Mouse (Mus musculus): ENCODE measurements around the gene Fam131c.

Fam131c gene

GRCm38 (mm10) chr4:141359222-141359621 is 8.8 kb upstream of the Fam131c start:
- no peak for DNase-seq (ENCODE audit: low spot score)

- DNase-seq (ENCODE audit: low spot score), result no peak
Measured at GRCm38 (mm10) chr4:141360846-141361245, 7.2 kb upstream of the Fam131c start.

DNA sequence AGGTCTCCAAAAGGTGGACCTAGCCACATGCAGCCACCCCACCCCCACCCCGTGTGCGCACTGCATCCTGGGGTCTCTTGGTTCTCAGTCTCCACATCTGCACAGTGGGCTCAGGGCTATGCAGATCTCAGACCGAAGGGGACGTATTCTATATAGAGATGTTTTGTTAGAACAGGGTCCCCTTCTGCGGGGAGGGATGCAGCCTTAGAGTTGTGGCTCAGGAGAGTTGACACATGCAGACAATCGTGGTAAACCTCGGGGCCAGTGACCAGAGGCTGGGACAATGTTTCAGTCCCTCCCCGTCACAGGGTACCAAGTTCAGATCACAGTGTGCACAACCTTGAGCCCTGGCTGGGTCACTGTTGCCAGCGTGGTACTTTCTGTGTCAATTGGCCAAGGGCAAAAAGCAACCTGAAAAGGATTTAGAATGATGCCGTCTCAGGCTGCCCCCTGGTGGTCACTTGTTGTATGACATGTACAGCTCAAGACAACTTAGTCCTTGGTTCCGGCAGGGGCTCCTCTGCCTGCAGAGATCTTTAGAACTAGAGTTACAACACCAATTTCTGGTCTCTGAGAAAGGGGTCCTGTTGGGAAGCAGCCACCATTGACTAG is 5.0 kb upstream of the Fam131c start:
- DNase-seq (ENCODE audit: low spot score), result peak; percentile 54

- DNase-seq (ENCODE audit: low spot score), result no peak
Measured at GRCm38 (mm10) chr4:141365126-141365525, 2.9 kb upstream of the Fam131c start.

GRCm38 (mm10) chr4:141365876-141366275 is 2.1 kb upstream of the Fam131c start:
- DNase-seq (ENCODE audit: low spot score), result no peak

DNA sequence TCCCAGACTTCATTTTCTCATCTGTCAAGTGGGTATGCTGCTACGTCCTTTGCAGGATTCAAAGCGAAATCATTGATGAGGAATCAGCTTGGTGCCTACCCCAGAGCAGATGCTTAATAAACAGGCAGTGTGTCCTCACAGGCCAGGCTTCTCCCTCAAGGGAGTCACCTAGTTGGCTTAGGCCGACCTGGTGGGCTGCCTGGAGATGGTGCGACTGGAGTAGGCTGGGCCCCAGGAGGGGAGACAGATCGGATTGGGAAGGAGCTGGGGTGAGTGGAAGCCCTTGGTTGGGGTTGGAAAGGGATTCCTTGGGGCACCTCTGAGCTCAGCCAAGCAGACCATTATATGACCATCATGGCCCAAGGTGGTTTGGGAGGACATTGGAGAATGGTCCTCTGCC is 4.4 kb downstream of the Fam131c start:
- no peak for DNase-seq (ENCODE audit: low spot score)

DNA sequence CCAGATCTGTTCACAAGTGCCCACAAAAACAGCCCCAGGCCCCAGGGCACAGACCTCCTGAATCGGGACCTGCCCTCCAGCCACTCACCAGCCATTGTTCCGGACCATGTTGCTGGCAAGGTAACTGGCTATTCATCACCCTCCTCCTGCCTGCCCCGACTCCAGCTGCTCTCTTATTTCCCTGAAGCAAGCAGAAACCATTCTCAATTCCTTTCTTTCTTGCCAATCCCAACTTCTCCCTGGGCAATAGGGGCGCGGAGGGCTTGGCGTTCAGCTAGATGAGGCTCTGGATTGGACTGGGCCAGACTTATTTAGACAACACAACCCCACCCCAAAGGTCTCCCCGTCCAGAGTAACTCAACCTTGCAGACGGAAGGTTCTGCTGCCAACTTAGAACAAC is 11.7 kb downstream of the Fam131c start:
- no peak for DNase-seq (ENCODE audit: low spot score)

GRCm38 (mm10) chr4:141382406-141382805 is 14.4 kb downstream of the Fam131c start:
- no peak for DNase-seq (ENCODE audit: low spot score)

DNA sequence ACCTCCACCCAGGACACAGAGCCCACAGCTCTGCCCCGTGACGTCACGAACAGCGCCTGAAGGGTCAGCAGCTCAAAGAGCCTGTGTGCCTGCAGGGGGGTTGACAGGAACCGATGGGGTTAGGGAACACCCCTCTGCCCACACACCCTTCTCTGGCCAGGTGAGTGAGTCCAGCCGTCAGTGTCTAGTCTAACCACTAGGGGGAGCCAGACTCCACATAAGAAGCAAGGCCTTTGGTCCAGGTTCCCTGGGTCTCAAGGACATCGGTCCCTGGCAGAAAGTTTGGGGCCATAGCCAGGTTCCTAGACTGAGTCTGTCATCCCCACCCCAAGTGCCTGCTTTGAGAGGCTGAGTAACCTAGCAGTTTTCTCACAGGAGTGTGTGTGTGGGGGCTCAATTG is 17.3 kb downstream of the Fam131c start:
- peak; percentile 39 for DNase-seq (ENCODE audit: low spot score)

DNA sequence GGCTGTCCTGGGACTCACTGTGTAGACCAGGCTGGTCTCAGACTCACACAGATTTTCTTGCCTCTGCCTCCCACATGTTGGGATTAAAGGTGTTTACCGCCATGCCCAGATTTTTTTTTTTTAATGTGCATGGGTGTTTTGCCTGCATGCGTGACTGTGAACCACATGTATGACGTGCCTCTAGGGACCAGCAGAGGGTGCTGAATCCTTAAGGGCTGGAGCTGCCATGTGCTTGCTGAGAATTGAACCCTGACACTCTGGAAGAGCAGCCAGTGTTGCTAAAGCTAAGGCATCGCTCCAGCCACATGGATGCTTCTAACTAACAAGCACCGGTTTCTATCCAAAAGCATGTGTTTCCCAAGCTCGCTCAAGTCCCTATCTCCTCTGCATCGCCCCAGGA is 18.1 kb downstream of the Fam131c start:
- DNase-seq (ENCODE audit: low spot score), result no peak

- no peak for DNase-seq (ENCODE audit: low spot score)
Measured at GRCm38 (mm10) chr4:141387093-141387784, 19.2 kb downstream of the Fam131c start.

DNA sequence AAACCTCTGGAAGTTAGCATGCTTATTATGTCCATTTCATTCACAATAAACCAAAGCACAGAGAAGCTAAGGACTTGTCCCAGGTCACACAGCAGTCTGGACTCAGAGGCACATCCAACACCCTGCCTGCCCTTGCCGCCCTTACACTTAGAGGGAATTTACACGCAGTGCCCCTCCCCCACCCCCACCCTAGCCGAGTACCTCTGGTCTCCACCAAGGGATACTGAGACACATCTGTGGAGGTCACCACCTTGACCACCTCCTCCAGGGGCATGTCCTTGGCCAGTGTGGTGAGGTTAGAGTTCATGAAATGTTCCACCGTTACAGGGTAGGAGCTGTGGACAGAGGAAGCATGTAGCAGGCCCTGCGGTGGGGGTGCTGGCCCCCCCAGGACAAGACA is 19.9 kb downstream of the Fam131c start:
- no peak for DNase-seq (ENCODE audit: low spot score)

DNA sequence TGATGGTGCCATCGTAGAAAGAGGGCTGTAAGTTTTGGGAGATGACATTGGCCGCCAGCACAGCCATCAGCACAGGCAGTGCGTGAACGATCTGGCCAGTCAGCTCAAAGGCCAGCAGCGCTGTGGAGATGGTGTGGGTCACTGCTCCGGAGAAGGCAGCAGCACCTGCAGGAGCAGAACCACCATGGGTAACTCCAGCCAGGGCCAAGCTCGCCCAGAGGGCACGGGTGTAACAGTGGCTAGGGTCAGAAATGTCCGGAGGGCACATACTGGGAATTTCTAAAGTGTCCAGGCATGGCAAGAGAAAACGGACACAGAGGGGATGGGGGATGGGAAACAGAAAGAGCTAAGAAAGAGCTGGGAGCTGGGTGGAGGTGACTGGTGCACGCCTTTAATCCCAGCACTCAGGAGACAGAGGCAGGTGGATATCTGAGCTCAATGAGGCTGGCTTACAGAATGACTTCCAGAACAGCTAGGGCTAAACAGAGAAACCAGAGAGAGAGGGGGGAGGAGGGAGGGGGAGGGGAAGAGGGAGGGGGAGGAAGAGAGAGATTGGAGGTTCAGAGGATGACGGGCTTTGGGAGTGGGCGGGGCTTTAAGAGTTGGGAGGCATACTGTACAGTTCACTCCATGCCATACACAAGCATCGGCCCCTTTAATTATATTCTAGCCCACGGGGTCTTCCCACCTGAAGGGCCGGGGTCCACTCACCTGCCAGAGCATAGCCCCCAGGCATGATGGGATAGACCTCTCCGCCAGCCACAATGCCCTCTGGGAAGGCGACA is 21.5 kb downstream of the Fam131c start:
- no peak for DNase-seq (ENCODE audit: low spot score)

GRCm38 (mm10) chr4:141391293-141391692 is 23.3 kb downstream of the Fam131c start:
- no peak for DNase-seq (ENCODE audit: low spot score)

GRCm38 (mm10) chr4:141394751-141395150 is 26.7 kb downstream of the Fam131c start:
- DNase-seq (ENCODE audit: low spot score), result no peak

- DNase-seq (ENCODE audit: low spot score), result no peak
Measured at GRCm38 (mm10) chr4:141397861-141398260, 29.8 kb downstream of the Fam131c start.

- DNase-seq (ENCODE audit: low spot score), result no peak
Measured at GRCm38 (mm10) chr4:141398545-141398944, 30.5 kb downstream of the Fam131c start, which contains the start of gene Clcnka. Gene Clcnka (minus strand): TSS chr4:141398724.

DNA sequence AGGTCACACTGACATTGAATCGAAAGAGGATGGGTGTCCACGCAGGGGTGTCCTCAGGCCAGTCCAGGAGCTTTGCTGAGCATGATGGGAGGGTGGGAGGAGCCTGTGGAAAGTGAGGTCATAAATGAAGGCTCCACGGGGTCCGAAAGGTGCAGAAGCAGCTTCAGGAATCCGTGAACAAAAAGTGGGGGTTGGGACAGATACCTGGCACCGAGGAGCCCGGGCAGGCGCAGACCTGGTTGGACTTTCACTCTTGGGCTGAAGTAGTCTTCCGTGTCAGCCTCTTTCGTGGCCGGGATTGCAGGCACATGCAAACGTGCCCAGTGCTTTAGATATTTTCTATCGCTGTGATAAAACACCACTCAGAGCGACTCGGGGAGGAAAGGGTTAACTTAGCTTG is 32.2 kb downstream of the Fam131c start:
- no peak for DNase-seq (ENCODE audit: low spot score)

GRCm38 (mm10) chr4:141404518-141405313 is 36.7 kb downstream of the Fam131c start:
- peak; percentile 70 for DNase-seq (ENCODE audit: low spot score)

DNA sequence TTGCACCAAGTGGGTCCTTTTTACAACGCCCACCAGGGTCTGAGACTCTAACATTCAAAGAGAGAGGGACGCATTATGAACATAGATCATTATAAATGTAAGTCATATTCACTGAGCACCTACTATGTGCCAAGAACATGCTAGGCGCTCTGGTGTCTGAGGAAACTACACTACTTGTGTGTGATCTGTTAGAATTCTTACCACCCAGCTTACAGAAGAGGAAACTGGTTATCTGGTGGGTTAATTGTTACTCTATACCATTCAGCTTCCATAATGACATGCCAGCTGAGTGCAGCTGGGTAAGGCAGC is 37.2 kb downstream of the Fam131c start:
- no peak for DNase-seq (ENCODE audit: low spot score)

DNA sequence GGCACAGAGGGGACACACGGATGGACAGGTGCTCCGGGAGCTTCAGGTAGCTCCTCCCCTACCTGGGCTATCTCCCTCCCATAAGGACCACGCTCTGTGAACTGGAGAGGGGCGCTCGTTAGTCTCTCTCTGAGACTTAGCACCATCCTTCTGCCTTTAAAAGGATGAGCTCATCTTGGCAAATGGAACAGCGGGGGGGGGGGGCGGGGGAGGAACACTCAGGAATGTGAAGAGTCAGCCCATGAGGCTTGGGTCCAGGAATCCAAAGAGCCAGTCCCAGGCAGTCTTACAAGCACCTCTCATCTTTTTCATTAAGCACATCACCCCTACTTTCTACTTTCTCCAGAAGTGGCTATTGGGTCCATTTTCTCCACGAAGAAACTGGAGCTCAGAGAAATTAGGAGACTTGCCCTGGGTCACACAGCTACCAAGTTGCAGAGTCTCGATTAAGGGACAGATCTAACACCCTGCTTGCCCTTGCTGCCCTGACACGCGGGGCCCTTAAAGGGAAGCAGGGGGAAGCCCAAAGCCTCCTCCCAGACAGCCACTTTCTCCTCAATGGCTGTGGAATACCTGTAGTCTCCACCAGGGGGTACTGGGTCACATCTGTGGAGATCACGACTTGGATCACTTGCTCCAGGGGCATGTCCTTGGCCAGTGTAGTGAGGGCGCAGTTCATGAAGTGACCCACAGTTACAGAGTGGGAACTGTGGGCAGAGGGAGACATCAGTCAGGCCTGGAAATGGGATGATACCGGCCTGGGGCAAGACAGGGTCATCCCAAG is 38.7 kb downstream of the Fam131c start:
- no peak for DNase-seq (ENCODE audit: low spot score)

GRCm38 (mm10) chr4:141408577-141408976 is 40.6 kb downstream of the Fam131c start:
- DNase-seq (ENCODE audit: low spot score), result no peak
